Mouse (Mus musculus) hematopoietic stem cell, adult 5-6 weeks (primary cell): ENCODE measurements around the gene Lancl1. TPM values are rescaled to one million over a fixed set of nuclear protein-coding genes. Genes with fewer than 3 reads are reported as not detected.

Source experiments
- ATAC-seq, 2 experiments: fragments of 125-278 bp in 1 of 2; replicated peaks in 1 of 2; 2 replicates each; pipeline ENCODE4 v1.8.0; 2016 to 2017; ENCODE audit warnings: inconsistent platforms in 2 of 2, mild to moderate bottlenecking in 2 of 2, moderate number of reproducible peaks in 2 of 2, low read depth in 1 of 2, moderate TSS enrichment in 1 of 2; ENCODE audit not compliant: low FRiP score in 2 of 2, poor library complexity in 2 of 2, severe bottlenecking in 2 of 2, insufficient read depth in 1 of 2, low TSS enrichment in 1 of 2
- total RNA-seq: library from RNA; stranded (forward); fragments of 172-1452, 232-1000 nt; gene quantifications from 2 replicates; pipeline ENCODE4 v1.2.3, GENCODE M21; 2017

Lancl1 gene
- 56.5 and 63.8 TPM in 2 replicates for total RNA-seq

GRCm38 (mm10) chr1:67038246-67038987 is at the start of gene Lancl1:
Lancl1 (minus strand) TSS chr1:67038872.
- ATAC-seq = peak; percentile 98 to 99

GRCm38 (mm10) chr1:67079146-67079545 is 40.5 kb upstream of the Lancl1 start:
- ATAC-seq = no peak

GRCm38 (mm10) chr1:67078666-67079065 is 40.0 kb upstream of the Lancl1 start:
- ATAC-seq = no peak

- ATAC-seq = no peak
Measured at GRCm38 (mm10) chr1:67077739-67078138, 39.1 kb upstream of the Lancl1 start.

- no peak for ATAC-seq
Measured at GRCm38 (mm10) chr1:67067561-67067960, 28.9 kb upstream of the Lancl1 start.

GRCm38 (mm10) chr1:67065347-67066270 is 26.9 kb upstream of the Lancl1 start:
- no peak for ATAC-seq

GRCm38 (mm10) chr1:67061456-67062085 is 22.9 kb upstream of the Lancl1 start:
- peak; percentile 92 to 99 for ATAC-seq

GRCm38 (mm10) chr1:67055816-67056215 is 17.1 kb upstream of the Lancl1 start:
- no peak for ATAC-seq

GRCm38 (mm10) chr1:67052721-67053120 is 14.0 kb upstream of the Lancl1 start:
- ATAC-seq = no peak

- no peak for ATAC-seq
Measured at GRCm38 (mm10) chr1:67049600-67049999, 10.9 kb upstream of the Lancl1 start.

GRCm38 (mm10) chr1:67048696-67049095 is 10.0 kb upstream of the Lancl1 start:
- no peak for ATAC-seq

- ATAC-seq = no peak
Measured at GRCm38 (mm10) chr1:67045100-67045499, 6.4 kb upstream of the Lancl1 start.

- ATAC-seq = no peak
Measured at GRCm38 (mm10) chr1:67042583-67042982, 3.9 kb upstream of the Lancl1 start.

GRCm38 (mm10) chr1:67039083-67039482 is 411 bp upstream of the Lancl1 start:
- ATAC-seq = peak; percentile 17 to 35; a peak in 3 of 4 replicates

GRCm38 (mm10) chr1:67037198-67037597 is 1.5 kb downstream of the Lancl1 start:
- ATAC-seq = no peak

- no peak for ATAC-seq
Measured at GRCm38 (mm10) chr1:67033278-67033677, 5.4 kb downstream of the Lancl1 start.

GRCm38 (mm10) chr1:67026927-67027511 is 11.7 kb downstream of the Lancl1 start:
- ATAC-seq = no peak
